Mouse (Mus musculus) hindbrain, embryonic 16.5 days (tissue): ENCODE measurements at regions not wholly inside any gene's neighbourhood (a gene's known extent, or its start where the extent isn't known, plus 50 kb on each side); places are given as distances from the start of the nearest gene placed in this dataset.
"Not testable (repeated sequence)": the region's sequence is repeated elsewhere in the genome, so short reads cannot be mapped to it uniquely, and the experiment has no call there.

ENCODE experiments used
- ATAC-seq: fragments of 200-750 bp; cut with Nextera tagmentation; 2 replicates; pipeline ENCODE4 v1.8.0; 2017; ENCODE audit warnings: moderate TSS enrichment, moderate library complexity
- H3K27ac ChIP-seq: fragments of 300-500 bp; sonication (generic); 2 replicates; pipeline ENCODE4 v1.5.1; 2014; ENCODE audit warnings: low read depth, mild to moderate bottlenecking, control low read depth, low read length, moderate library complexity
- H3K27me3 ChIP-seq: fragments of 300-500 bp; sonication (generic); replicated peaks from 2 replicates; pipeline ENCODE4 v1.6.1; 2014; ENCODE audit warnings: low read length; ENCODE audit not compliant: control insufficient read depth, insufficient read depth
- H3K36me3 ChIP-seq: fragments of 300-500 bp; sonication (generic); 2 replicates; pipeline ENCODE4 v1.6.1; 2014; ENCODE audit warnings: mild to moderate bottlenecking, low read length, moderate library complexity, mixed read lengths; ENCODE audit not compliant: control insufficient read depth, insufficient read depth
- H3K4me1 ChIP-seq: fragments of 300-500 bp; sonication (generic); 2 replicates; pipeline ENCODE4 v1.6.1; 2014; ENCODE audit warnings: low read depth, low read length; ENCODE audit not compliant: control insufficient read depth, insufficient read depth
- H3K4me2 ChIP-seq: fragments of 300-500 bp; sonication (generic); 2 replicates; pipeline ENCODE4 v1.6.1; 2014; ENCODE audit warnings: mild to moderate bottlenecking, low read length, control low read depth, moderate library complexity
- H3K4me3 ChIP-seq: fragments of 300-500 bp; sonication (generic); 2 replicates; pipeline ENCODE4 v1.5.1; 2014; ENCODE audit warnings: mild to moderate bottlenecking, low read length, control low read depth, moderate library complexity
- H3K9ac ChIP-seq: fragments of 300-500 bp; sonication (generic); 2 replicates; pipeline ENCODE4 v1.6.1; 2014; ENCODE audit warnings: low read depth, mild to moderate bottlenecking, control low read depth, low read length, moderate library complexity
- H3K9me3 ChIP-seq: fragments of 300-500 bp; sonication (generic); 2 replicates; pipeline ENCODE4 v1.6.1; 2014; ENCODE audit warnings: mild to moderate bottlenecking, low read length, moderate library complexity; ENCODE audit not compliant: control insufficient read depth
- WGBS: fragments of 180-500 bp; shearing (Covaris S2); extraction: QIAGEN DNeasy Blood & Tissue Kit; methylation state at CpG from one replicate; pipeline ENCODE4 v1.1.7; 2014; 5-methylcytosine and 5-hydroxymethylcytosine counted together

- H3K9ac ChIP-seq = no peak overlapping the region
- no peaks in the 10 kb centered on the region for H3K36me3 ChIP-seq
- no peak overlapping the region for H3K4me3 ChIP-seq
- no peak overlapping the region for H3K27ac ChIP-seq
- ATAC-seq = no peak
- no peak overlapping the region for H3K4me2 ChIP-seq
- WGBS = 93% methylated on average over 3 of the region's 3 CpGs
- H3K4me1 ChIP-seq = no peaks in the 10 kb centered on the region
- H3K9me3 ChIP-seq = no peaks in the 10 kb centered on the region
- H3K27me3 ChIP-seq = no peaks in the 10 kb centered on the region
Measured at GRCm38 (mm10) chr10:7309927-7310326, 97.9 kb upstream of the Cnksr3 start.

GRCm38 (mm10) chr10:7305881-7306280 lies 93.8 kb upstream of the Cnksr3 start:
- H3K9me3 ChIP-seq, H3K4me1 ChIP-seq, H3K9ac ChIP-seq, ATAC-seq, H3K27me3 ChIP-seq, H3K4me3 ChIP-seq, H3K27ac ChIP-seq, H3K4me2 ChIP-seq, H3K36me3 ChIP-seq: not testable (repeated sequence)
- WGBS = 52% methylated on average over 3 of the region's 3 CpGs

GRCm38 (mm10) chr10:7298377-7298776 lies 86.3 kb upstream of the Cnksr3 start:
- WGBS = 86% methylated on average over 7 of the region's 7 CpGs
- no peak for ATAC-seq
- Histone ChIP-seq H3K4me3 (no peak overlapping the region), H3K36me3 (no peaks in the 10 kb centered on the region), H3K9ac (no peak overlapping the region), H3K27ac (no peak overlapping the region), H3K4me2 (no peak overlapping the region), H3K27me3 (no peaks in the 10 kb centered on the region), H3K4me1 (no peaks in the 10 kb centered on the region), H3K9me3 (no peaks in the 10 kb centered on the region)

- 95% methylated on average over 5 of the region's 5 CpGs for WGBS
- no peak for ATAC-seq
- no peaks in the 10 kb centered on the region for H3K4me1 ChIP-seq
- no peaks in the 10 kb centered on the region for H3K9me3 ChIP-seq
- no peak overlapping the region for H3K27ac ChIP-seq
- no peak overlapping the region for H3K9ac ChIP-seq
- H3K36me3 ChIP-seq = no peaks in the 10 kb centered on the region
- H3K27me3 ChIP-seq = no peaks in the 10 kb centered on the region
- H3K4me3 ChIP-seq = no peak overlapping the region
- no peak overlapping the region for H3K4me2 ChIP-seq
Measured at GRCm38 (mm10) chr10:7295921-7296320, 83.9 kb upstream of the Cnksr3 start.

- Histone ChIP-seq H3K27ac (no peak overlapping the region), H3K9ac (no peak overlapping the region), H3K9me3 (no peaks in the 10 kb centered on the region), H3K4me2 (no peak overlapping the region), H3K36me3 (no peaks in the 10 kb centered on the region), H3K4me1 (no peaks in the 10 kb centered on the region), H3K27me3 (no peaks in the 10 kb centered on the region), H3K4me3 (no peak overlapping the region)
- WGBS = 71% methylated on average over 5 of the region's 5 CpGs
- no peak for ATAC-seq
Measured at GRCm38 (mm10) chr10:7293203-7293602, 81.2 kb upstream of the Cnksr3 start.

- no peak overlapping the region for H3K4me3 ChIP-seq
- H3K4me1 ChIP-seq = no peaks in the 10 kb centered on the region
- H3K27ac ChIP-seq = no peak overlapping the region
- no peak overlapping the region for H3K9ac ChIP-seq
- no peaks in the 10 kb centered on the region for H3K27me3 ChIP-seq
- no peaks in the 10 kb centered on the region for H3K36me3 ChIP-seq
- 83% methylated on average over 10 of the region's 10 CpGs for WGBS
- H3K4me2 ChIP-seq = no peak overlapping the region
- ATAC-seq = no peak
- H3K9me3 ChIP-seq = no peaks in the 10 kb centered on the region
Measured at GRCm38 (mm10) chr10:7289773-7290411, 77.9 kb upstream of the Cnksr3 start.

- H3K4me3 ChIP-seq = no peak overlapping the region
- 85% methylated on average over 7 of the region's 7 CpGs for WGBS
- H3K4me2 ChIP-seq = no peak overlapping the region
- H3K27me3 ChIP-seq = no peaks in the 10 kb centered on the region
- no peaks in the 10 kb centered on the region for H3K36me3 ChIP-seq
- ATAC-seq = 0 out of 2 replicates have a peak, but pooled peaks have one; percentile 37
- no peak overlapping the region for H3K9ac ChIP-seq
- no peak overlapping the region for H3K27ac ChIP-seq
- no peaks in the 10 kb centered on the region for H3K9me3 ChIP-seq
- H3K4me1 ChIP-seq = no peaks in the 10 kb centered on the region
Measured at GRCm38 (mm10) chr10:7285112-7285905, 73.3 kb upstream of the Cnksr3 start.

- Histone ChIP-seq H3K27ac (no peak overlapping the region), H3K4me2 (no peak overlapping the region), H3K9ac (no peak overlapping the region), H3K4me3 (no peak overlapping the region), H3K9me3 (no peaks in the 10 kb centered on the region), H3K27me3 (no peaks in the 10 kb centered on the region), H3K36me3 (no peaks in the 10 kb centered on the region), H3K4me1 (no peaks in the 10 kb centered on the region)
- ATAC-seq = no peak
- WGBS = 93% methylated on average over 2 of the region's 2 CpGs
Measured at GRCm38 (mm10) chr10:7280429-7280828, 68.4 kb upstream of the Cnksr3 start.

- Histone ChIP-seq H3K4me2 (no peak overlapping the region), H3K4me3 (no peak overlapping the region), H3K9me3 (no peaks in the 10 kb centered on the region), H3K27me3 (no peaks in the 10 kb centered on the region), H3K36me3 (no peaks in the 10 kb centered on the region), H3K4me1 (no peaks in the 10 kb centered on the region), H3K27ac (no peak overlapping the region), H3K9ac (no peak overlapping the region)
- peak; percentile 52; the same call in 1 of the 2 replicates for ATAC-seq
- WGBS = 35% methylated on average over 5 of the region's 5 CpGs
Measured at GRCm38 (mm10) chr10:7278820-7279219, 66.8 kb upstream of the Cnksr3 start.
